Mouse (Mus musculus) erythroblast, embryonic 14.5 days (primary cell): Measurements from ENCODE around the gene Lamc1.

Source experiments
- GATA1 ChIP-seq: IDR thresholded peaks from 2 replicates; pipeline ENCODE4 v1.6.1; 2012; ENCODE audit warnings: low read length, inconsistent platforms, mixed read lengths
- TAL1 ChIP-seq: IDR thresholded peaks from 3 replicates; pipeline ENCODE4 v1.6.1; 2012; ENCODE audit warnings: low read length, inconsistent platforms, mixed read lengths

DNA sequence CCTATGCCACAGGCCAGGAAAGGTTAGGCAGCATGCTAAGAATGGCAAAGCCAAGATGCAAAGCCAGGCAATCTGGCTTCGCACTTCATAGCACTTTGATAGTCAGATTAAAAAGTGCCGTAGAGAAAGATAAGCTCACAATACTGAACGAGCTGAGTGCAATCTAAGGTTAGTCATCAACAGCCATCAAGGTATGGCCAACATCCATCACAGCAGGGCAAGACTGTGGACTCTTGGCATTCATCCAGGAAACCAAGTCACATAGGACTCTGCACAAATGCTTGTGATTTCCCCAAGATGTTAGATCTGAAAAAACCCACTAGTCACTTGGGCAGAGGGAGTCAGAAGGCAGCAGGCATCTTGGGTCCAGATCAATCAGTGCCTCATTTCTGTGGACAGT is 144.5 kb downstream of the Lamc1 start:
- TF ChIP-seq TAL1: no peak
- no peak for TF ChIP-seq GATA1
